Mouse (Mus musculus): Measurements from ENCODE around the gene Gpam.

GRCm38 (mm10) chr19:55061447-55061901, 65.6 kb downstream of the Gpam start:
- TF ChIP-seq CTCF (conservative IDR thresholded peaks at IDR 0.05 in 1 of 2, IDR thresholded peaks at IDR 0.05 in 1 of 2; ENCODE audit: low read depth in 2 of 2, low read length in 2 of 2), result no peak
- TF ChIP-seq TBP (conservative IDR thresholded peaks at IDR 0.05; ENCODE audit: low read depth, low read length), result no peak
- TF ChIP-seq MEF2A (IDR thresholded peaks at IDR 0.05; ENCODE audit: borderline replicate concordance, low read depth, low read length), result no peak
- no peak for TF ChIP-seq PAX5 (IDR thresholded peaks at IDR 0.05; ENCODE audit: low read length)
- TF ChIP-seq HCFC1 (IDR thresholded peaks at IDR 0.05; ENCODE audit: low read depth, low read length), result no peak
- no peak for TF ChIP-seq IRF4 (IDR thresholded peaks at IDR 0.05; ENCODE audit: low read depth, low read length)
- TF ChIP-seq MAFK (IDR thresholded peaks at IDR 0.05; ENCODE audit: insufficient replicate concordance, low read length), result no peak
